21 mouse cellular contexts compared by ENCODE assay signal in the genomic region with DNA sequence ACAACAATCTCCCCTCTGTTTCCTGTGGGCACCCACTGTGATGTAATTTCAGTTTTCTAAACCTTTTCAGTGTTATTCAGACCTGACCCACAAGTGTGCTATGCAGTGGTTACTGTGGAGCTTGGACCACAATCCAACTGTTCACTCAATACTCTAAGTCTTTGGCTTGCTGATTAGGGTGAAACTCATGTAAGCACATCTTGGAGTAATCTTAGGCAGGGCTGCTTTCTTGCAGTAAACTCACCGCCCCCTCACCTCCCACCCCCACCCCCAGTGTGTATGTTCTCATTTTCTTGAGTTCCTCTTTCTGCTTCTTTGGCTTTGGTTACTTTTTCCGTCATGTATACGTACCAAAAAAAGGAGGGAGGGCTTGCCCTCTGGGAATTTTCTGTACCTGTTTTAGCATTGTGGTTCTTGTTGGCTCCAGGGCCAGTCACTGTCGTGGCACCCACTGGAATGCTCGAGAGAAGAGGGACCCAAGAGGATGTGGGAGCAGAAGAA.
A peak's percentile ranks its signal among the peaks of the same experiment; 100 is the strongest.
DNase-seq lines count a peak whose midpoint lies in the region; ATAC-seq and TF ChIP-seq lines count a peak whose summit lies in the region.
"Had no signal": no experiment of that assay in that cellular context is flagged by ENCODE, and none has a peak within 500 bp of the region (broad histone marks: within the 10 kb centered on the region; RNA-seq: fewer than 3 reads in every experiment).

No protein-coding gene starts in this region.

- WGBS in limb, embryonic 15.5 days = 37% methylated on average over 5 of the region's 5 CpGs
- 82% methylated on average over 5 of the region's 5 CpGs for WGBS in forebrain, postnatal 0 days

- peak; percentile 92 for ATAC-seq in common myeloid progenitor, adult 5-6 weeks (replicated peaks; ENCODE audit: low read depth, poor library complexity, severe bottlenecking)
- no peak for ATAC-seq in limb, embryonic 15.5 days (ENCODE audit: insufficient number of reproducible peaks, low FRiP score, low TSS enrichment, low read depth)
- no peak for ATAC-seq in forebrain, postnatal 0 days
- ATAC-seq: intestine, embryonic 16.5 days had no signal

- no peaks in the 10 kb centered on the region for H3K36me3 ChIP-seq in limb, embryonic 15.5 days
- H3K36me3 ChIP-seq in forebrain, postnatal 0 days (ENCODE audit: insufficient read depth) = no peaks in the 10 kb centered on the region
- H3K36me3 ChIP-seq: forebrain, embryonic 10.5 days; hindbrain, embryonic 13.5 days; liver, embryonic 13.5 days; neural tube, embryonic 12.5 days; stomach, embryonic 15.5 days had no signal

- peak; percentile 83 for DNase-seq in heart, adult 11 months
- no peak for DNase-seq in heart, adult 8-10 months (ENCODE audit: low spot score)
- peak; percentile 4 for DNase-seq in 416B (ENCODE audit: low read depth)
- no peak for DNase-seq in adrenal gland, postnatal 4 days (ENCODE audit: low spot score in 2 of 2)
- DNase-seq in urinary bladder, postnatal 36 days (ENCODE audit: low spot score in 2 of 2) = no peak
- DNase-seq in forebrain, postnatal 0 days = no peak
- DNase-seq: cerebellum, postnatal 10 days; heart, postnatal 10 days; kidney, postnatal 36 days; layer of hippocampus, postnatal 36 days; left cerebral cortex, postnatal 4 days; liver, embryonic 13.5 days; right cerebral cortex, postnatal 14 days had no signal

- no peak for TF ChIP-seq CTCF in forebrain, postnatal 0 days (IDR thresholded peaks at IDR 0.05; ENCODE audit: low read depth)

- peak overlapping the region; percentile 38 for H3K27ac ChIP-seq in limb, embryonic 15.5 days
- no peak overlapping the region for H3K27ac ChIP-seq in forebrain, postnatal 0 days (ENCODE audit: low read depth, low read length)
- H3K27ac ChIP-seq: forebrain, embryonic 10.5 days; hindbrain, embryonic 13.5 days; liver, embryonic 13.5 days; neural tube, embryonic 12.5 days; stomach, embryonic 15.5 days had no signal

- H3K27me3 ChIP-seq in limb, embryonic 15.5 days = no peaks in the 10 kb centered on the region
- no peaks in the 10 kb centered on the region for H3K27me3 ChIP-seq in forebrain, postnatal 0 days (ENCODE audit: insufficient read depth, low read length)
- H3K27me3 ChIP-seq: hindbrain, embryonic 13.5 days; liver, embryonic 13.5 days; megakaryocyte, embryonic 14.5 days; neural tube, embryonic 12.5 days; stomach, embryonic 15.5 days had no signal

- H3K9me3 ChIP-seq in limb, embryonic 15.5 days = no peaks in the 10 kb centered on the region
- no peaks in the 10 kb centered on the region for H3K9me3 ChIP-seq in forebrain, postnatal 0 days (ENCODE audit: low read length)
- H3K9me3 ChIP-seq: forebrain, embryonic 10.5 days; hindbrain, embryonic 13.5 days; liver, embryonic 13.5 days; neural tube, embryonic 12.5 days; stomach, embryonic 15.5 days had no signal

- H3K4me1 ChIP-seq in limb, embryonic 15.5 days = peaks cover 8% of the 10 kb centered on the region
- H3K4me1 ChIP-seq in forebrain, postnatal 0 days (ENCODE audit: insufficient read depth) = no peaks in the 10 kb centered on the region
- H3K4me1 ChIP-seq: forebrain, embryonic 10.5 days; hindbrain, embryonic 13.5 days; liver, embryonic 13.5 days; megakaryocyte, embryonic 14.5 days; neural tube, embryonic 12.5 days; stomach, embryonic 15.5 days had no signal

- no peak overlapping the region for H3K4me2 ChIP-seq in limb, embryonic 15.5 days
- no peak overlapping the region for H3K4me2 ChIP-seq in forebrain, postnatal 0 days (ENCODE audit: low read depth)
- H3K4me2 ChIP-seq: hindbrain, embryonic 13.5 days; liver, embryonic 13.5 days; neural tube, embryonic 12.5 days; stomach, embryonic 15.5 days had no signal

- no peak overlapping the region for H3K4me3 ChIP-seq in limb, embryonic 15.5 days
- no peak overlapping the region for H3K4me3 ChIP-seq in forebrain, postnatal 0 days (ENCODE audit: low read depth, low read length)
- H3K4me3 ChIP-seq: forebrain, embryonic 10.5 days; hindbrain, embryonic 13.5 days; liver, embryonic 13.5 days; megakaryocyte, embryonic 14.5 days; neural tube, embryonic 12.5 days; stomach, embryonic 15.5 days had no signal

- H3K9ac ChIP-seq in limb, embryonic 15.5 days = no peak overlapping the region
- H3K9ac ChIP-seq in forebrain, postnatal 0 days = no peak overlapping the region
- H3K9ac ChIP-seq: hindbrain, embryonic 13.5 days; liver, embryonic 13.5 days; neural tube, embryonic 12.5 days; stomach, embryonic 15.5 days had no signal

Comparison
In these comparisons a context has a peak if more than half of its experiments do, and no peak if none do; other contexts are left out.
1. DNase-seq: peak in heart, adult 11 months (single experiment) and 416B (single experiment); none in heart, adult 8-10 months (single experiment), adrenal gland, postnatal 4 days (0 of 2), urinary bladder, postnatal 36 days (0 of 2) and forebrain, postnatal 0 days (single experiment).